Mouse (Mus musculus) thymus, adult 2 months (tissue): ENCODE measurements around the gene Tns2.

Experiments used
- CTCF ChIP-seq: fragments of 200-500 bp; IDR thresholded peaks from 2 replicates; pipeline ENCODE4 v1.5.1; 2012; ENCODE audit warnings: mild to moderate bottlenecking, control low read depth, low read length, moderate library complexity, borderline replicate concordance; ENCODE audit not compliant: control insufficient read depth, poor library complexity, insufficient read depth; ENCODE audit errors: extremely low read depth
- POLR2A ChIP-seq: fragments of 200-500 bp; IDR thresholded peaks from 2 replicates; pipeline ENCODE4 v1.6.1; 2012; ENCODE audit warnings: mild to moderate bottlenecking, low read length, control low read depth, moderate library complexity; ENCODE audit not compliant: control insufficient read depth, poor library complexity, insufficient read depth; ENCODE audit errors: extremely low read depth

GRCm38 (mm10) chr15:102106754-102107456 is 6.7 kb downstream of the Tns2 start:
- TF ChIP-seq POLR2A = no peak
- no peak for TF ChIP-seq CTCF
